Mouse (Mus musculus) embryonic facial prominence, embryonic 15.5 days (tissue): ENCODE data around the gene Cln5. TPM values are rescaled to one million over a fixed set of nuclear protein-coding genes. Genes with fewer than 3 reads are reported as not detected.
A peak's percentile ranks its signal among the peaks of the same experiment; 100 is the strongest.

Source experiments
- ATAC-seq: fragments of 200-750 bp; cut with Nextera tagmentation; 2 replicates; pipeline ENCODE4 v1.8.0; 2017; ENCODE audit warnings: low read depth, moderate TSS enrichment; ENCODE audit not compliant: insufficient number of reproducible peaks, low FRiP score, low TSS enrichment
- H3K27ac ChIP-seq: fragments of 300-500 bp; sonication (generic); replicated peaks from 2 replicates; pipeline ENCODE4 v1.5.1; 2015; ENCODE audit warnings: mild to moderate bottlenecking, inconsistent platforms
- H3K27me3 ChIP-seq: fragments of 300-500 bp; sonication (generic); 2 replicates; pipeline ENCODE4 v1.6.1; 2015; ENCODE audit warnings: inconsistent platforms
- H3K36me3 ChIP-seq: fragments of 300-500 bp; sonication (generic); 2 replicates; pipeline ENCODE4 v1.6.1; 2015; ENCODE audit warnings: mild to moderate bottlenecking, inconsistent platforms
- H3K4me1 ChIP-seq: fragments of 300-500 bp; sonication (generic); 2 replicates; pipeline ENCODE4 v1.6.1; 2015; ENCODE audit warnings: inconsistent platforms
- H3K4me2 ChIP-seq: fragments of 300-500 bp; sonication (generic); replicated peaks from 2 replicates; pipeline ENCODE4 v1.6.1; 2015; ENCODE audit warnings: mild to moderate bottlenecking, inconsistent platforms
- H3K4me3 ChIP-seq: fragments of 300-500 bp; sonication (generic); replicated peaks from 2 replicates; pipeline ENCODE4 v1.5.1; 2015; ENCODE audit warnings: mild to moderate bottlenecking, inconsistent platforms
- H3K9ac ChIP-seq: fragments of 300-500 bp; sonication (generic); 2 replicates; pipeline ENCODE4 v1.6.1; 2015; ENCODE audit warnings: inconsistent platforms
- H3K9me3 ChIP-seq: fragments of 300-500 bp; sonication (generic); replicated peaks from 2 replicates; pipeline ENCODE4 v1.6.1; 2016; ENCODE audit warnings: inconsistent platforms
- WGBS: fragments of 180-500 bp; shearing (Covaris S2); methylation state at CpG from one replicate; pipeline ENCODE4 v1.1.7; 2015; 5-methylcytosine and 5-hydroxymethylcytosine counted together
- polyA plus RNA-seq: library from polyadenylated mRNA; unstranded; fragments of >200 nt; fragmentation: Nextera tagmentation; extraction: Ambion mirVana; gene quantifications from 2 replicates; pipeline ENCODE4 v1.2.1, GENCODE M21; 2015

Cln5 gene
- 32.6 and 32.7 TPM in 2 replicates for polyA plus RNA-seq

GRCm38 (mm10) chr14:103069864-103070611, at the start of gene Cln5:
Gene Cln5, plus strand, starts transcription at chr14:103070216.
- under 1% methylated on average over 62 of the region's 65 CpGs for WGBS
- Histone ChIP-seq H3K4me1 (peaks cover 11% of the 10 kb centered on the region), H3K4me3 (peak within 1 kb of the TSS; percentile 83), H3K9me3 (no peaks in the 10 kb centered on the region), H3K4me2 (peak within 1 kb of the TSS; percentile 88), H3K9ac (peak within 1 kb of the TSS; percentile 78), H3K27ac (peak within 1 kb of the TSS; percentile 92), H3K27me3 (no peaks in the 10 kb centered on the region), H3K36me3 (peaks cover 17% of the 10 kb centered on the region)
- ATAC-seq = peak; percentile 97

GRCm38 (mm10) chr14:103029203-103029602, 40.8 kb upstream of the Cln5 start:
- H3K9ac ChIP-seq = no peak overlapping the region
- no peaks in the 10 kb centered on the region for H3K27me3 ChIP-seq
- H3K27ac ChIP-seq = no peak overlapping the region
- H3K4me3 ChIP-seq = no peak overlapping the region
- no peak overlapping the region for H3K4me2 ChIP-seq
- no peaks in the 10 kb centered on the region for H3K36me3 ChIP-seq
- WGBS = 77% methylated on average over 2 of the region's 2 CpGs
- ATAC-seq = no peak
- H3K4me1 ChIP-seq = no peaks in the 10 kb centered on the region
- H3K9me3 ChIP-seq = no peaks in the 10 kb centered on the region

GRCm38 (mm10) chr14:103033271-103033823, 36.7 kb upstream of the Cln5 start:
- no peaks in the 10 kb centered on the region for H3K36me3 ChIP-seq
- no peak overlapping the region for H3K4me2 ChIP-seq
- no peaks in the 10 kb centered on the region for H3K4me1 ChIP-seq
- no peak overlapping the region for H3K4me3 ChIP-seq
- ATAC-seq = no peak
- 66% methylated on average over 10 of the region's 10 CpGs for WGBS
- H3K9me3 ChIP-seq = no peaks in the 10 kb centered on the region
- H3K27me3 ChIP-seq = no peaks in the 10 kb centered on the region
- H3K9ac ChIP-seq = no peak overlapping the region
- no peak overlapping the region for H3K27ac ChIP-seq

- Histone ChIP-seq H3K9me3 (no peaks in the 10 kb centered on the region), H3K4me1 (no peaks in the 10 kb centered on the region), H3K4me3 (no peak overlapping the region), H3K36me3 (no peaks in the 10 kb centered on the region), H3K27ac (no peak overlapping the region), H3K4me2 (no peak overlapping the region), H3K27me3 (no peaks in the 10 kb centered on the region), H3K9ac (no peak overlapping the region)
- ATAC-seq = no peak
- 83% methylated on average over 9 of the region's 9 CpGs for WGBS
Observed at GRCm38 (mm10) chr14:103034076-103034475, 35.9 kb upstream of the Cln5 start.

GRCm38 (mm10) chr14:103037016-103037415, 33.0 kb upstream of the Cln5 start:
- H3K27ac ChIP-seq = no peak overlapping the region
- H3K9ac ChIP-seq = no peak overlapping the region
- H3K4me2 ChIP-seq = no peak overlapping the region
- no peaks in the 10 kb centered on the region for H3K27me3 ChIP-seq
- ATAC-seq = no peak
- 85% methylated on average over 3 of the region's 3 CpGs for WGBS
- no peaks in the 10 kb centered on the region for H3K9me3 ChIP-seq
- no peak overlapping the region for H3K4me3 ChIP-seq
- H3K36me3 ChIP-seq = no peaks in the 10 kb centered on the region
- H3K4me1 ChIP-seq = no peaks in the 10 kb centered on the region

- 84% methylated on average over 2 of the region's 2 CpGs for WGBS
- no peaks in the 10 kb centered on the region for H3K4me1 ChIP-seq
- no peaks in the 10 kb centered on the region for H3K9me3 ChIP-seq
- no peaks in the 10 kb centered on the region for H3K27me3 ChIP-seq
- H3K9ac ChIP-seq = no peak within 1 kb of the TSS
- H3K36me3 ChIP-seq = no peaks in the 10 kb centered on the region
- no peak within 1 kb of the TSS for H3K27ac ChIP-seq
- no peak within 1 kb of the TSS for H3K4me3 ChIP-seq
- no peak within 1 kb of the TSS for H3K4me2 ChIP-seq
- no peak for ATAC-seq
Observed at GRCm38 (mm10) chr14:103046677-103047076, 23.3 kb upstream of the Cln5 start, which contains the start of gene Acod1. Gene Acod1, plus strand, starts transcription at chr14:103046977.

GRCm38 (mm10) chr14:103048292-103049086, 21.5 kb upstream of the Cln5 start:
- Histone ChIP-seq H3K9me3 (no peaks in the 10 kb centered on the region), H3K36me3 (no peaks in the 10 kb centered on the region), H3K4me2 (no peak overlapping the region)

GRCm38 (mm10) chr14:103051159-103051769, 18.8 kb upstream of the Cln5 start:
- ATAC-seq = peak; percentile 81

More at GRCm38 (mm10) chr14:103048292-103049086, 21.5 kb upstream of the Cln5 start:
- Histone ChIP-seq H3K4me1 (no peaks in the 10 kb centered on the region), H3K27me3 (no peaks in the 10 kb centered on the region), H3K9ac (no peak overlapping the region), H3K27ac (no peak overlapping the region), H3K4me3 (no peak overlapping the region)
- WGBS = 80% methylated on average over 11 of the region's 11 CpGs
- no peak for ATAC-seq

GRCm38 (mm10) chr14:103054731-103055130, 15.3 kb upstream of the Cln5 start:
- Histone ChIP-seq H3K9ac (no peak overlapping the region), H3K27me3 (no peaks in the 10 kb centered on the region), H3K4me3 (no peak overlapping the region), H3K27ac (no peak overlapping the region), H3K9me3 (no peaks in the 10 kb centered on the region), H3K36me3 (no peaks in the 10 kb centered on the region), H3K4me2 (no peak overlapping the region), H3K4me1 (no peaks in the 10 kb centered on the region)
- WGBS = 78% methylated on average over 13 of the region's 13 CpGs
- ATAC-seq = no peak

More at GRCm38 (mm10) chr14:103051159-103051769, 18.8 kb upstream of the Cln5 start:
- no peaks in the 10 kb centered on the region for H3K36me3 ChIP-seq
- H3K27ac ChIP-seq = no peak overlapping the region
- H3K9me3 ChIP-seq = no peaks in the 10 kb centered on the region
- H3K27me3 ChIP-seq = no peaks in the 10 kb centered on the region
- WGBS = 25% methylated on average over 8 of the region's 8 CpGs
- no peak overlapping the region for H3K4me3 ChIP-seq
- no peak overlapping the region for H3K9ac ChIP-seq
- no peak overlapping the region for H3K4me2 ChIP-seq
- no peaks in the 10 kb centered on the region for H3K4me1 ChIP-seq

- H3K9ac ChIP-seq = no peak overlapping the region
- no peaks in the 10 kb centered on the region for H3K9me3 ChIP-seq
- H3K4me3 ChIP-seq = no peak overlapping the region
- H3K4me2 ChIP-seq = no peak overlapping the region
- H3K4me1 ChIP-seq = no peaks in the 10 kb centered on the region
- no peak overlapping the region for H3K27ac ChIP-seq
- H3K36me3 ChIP-seq = no peaks in the 10 kb centered on the region
- ATAC-seq = no peak
- WGBS = 84% methylated on average over 7 of the region's 7 CpGs
- H3K27me3 ChIP-seq = no peaks in the 10 kb centered on the region
Observed at GRCm38 (mm10) chr14:103056601-103057000, 13.4 kb upstream of the Cln5 start.

- no peaks in the 10 kb centered on the region for H3K27me3 ChIP-seq
- ATAC-seq = no peak
- H3K4me1 ChIP-seq = no peaks in the 10 kb centered on the region
- H3K9ac ChIP-seq = no peak overlapping the region
- no peak overlapping the region for H3K4me2 ChIP-seq
- no peak overlapping the region for H3K27ac ChIP-seq
- 56% methylated on average over 1 of the region's 1 CpGs for WGBS
- no peaks in the 10 kb centered on the region for H3K9me3 ChIP-seq
- H3K36me3 ChIP-seq = no peaks in the 10 kb centered on the region
- no peak overlapping the region for H3K4me3 ChIP-seq
Observed at GRCm38 (mm10) chr14:103058998-103059397, 11.0 kb upstream of the Cln5 start.
